Mouse (Mus musculus): ENCODE measurements at regions not wholly inside any gene's neighbourhood (a gene's known extent, or its start where the extent isn't known, plus 50 kb on each side); places are given as distances from the start of the nearest gene placed in this dataset.

DNA sequence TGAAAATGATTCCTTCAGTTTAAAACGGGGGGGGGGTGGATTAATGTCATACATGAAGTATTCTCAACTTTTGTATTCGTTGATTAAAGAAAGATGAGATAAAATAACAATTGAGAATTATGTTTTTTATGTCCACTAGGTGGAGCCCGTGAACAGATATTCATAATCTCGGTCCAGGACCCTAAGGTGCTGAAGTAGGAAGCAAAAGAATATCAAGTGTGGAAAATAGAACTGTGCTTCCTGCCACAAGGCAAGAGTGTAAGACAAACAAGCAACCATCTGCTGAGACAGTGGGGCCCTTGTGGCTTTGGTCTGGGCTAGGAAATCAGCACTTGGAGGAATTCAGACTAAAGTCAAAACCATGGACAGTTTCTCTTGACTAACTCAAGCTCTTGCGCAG is 50.9 kb upstream of the Kap start:
- Histone ChIP-seq H3K36me3 (no peaks in the 10 kb centered on the region), H3K9me3 (replicated peaks) (no peaks in the 10 kb centered on the region), H3K27ac (no peak overlapping the region), H3K4me1 (no peaks in the 10 kb centered on the region), H3K27me3 (ENCODE audit: low read depth, poor library complexity, severe bottlenecking) (no peaks in the 10 kb centered on the region), H3K4me3 (no peak overlapping the region)
- 35% methylated on average over 5 of the region's 5 CpGs for WGBS
- no peak for DNase-seq (ENCODE audit: low spot score)

DNA sequence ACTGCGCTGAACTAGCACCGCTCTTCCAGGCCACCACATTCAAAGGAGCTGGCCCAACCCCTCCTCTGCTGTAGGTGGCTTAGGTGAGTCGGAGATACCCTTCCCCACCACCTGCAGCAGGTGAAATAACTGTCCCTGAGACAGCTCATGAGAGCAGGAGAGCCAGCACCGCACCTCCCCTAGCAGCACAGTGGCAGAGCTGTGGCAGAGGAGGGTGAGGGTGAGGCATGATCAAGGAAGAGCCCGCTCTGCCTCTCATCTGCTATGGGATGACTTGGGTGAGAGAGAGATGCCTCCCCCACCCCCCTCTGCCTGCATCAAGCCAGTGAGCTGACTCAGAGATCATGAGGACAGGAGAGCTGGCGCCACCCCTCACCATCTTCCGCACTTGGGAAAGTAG is 81.1 kb upstream of the Kap start:
- 89% methylated on average over 7 of the region's 7 CpGs for WGBS
- H3K9me3 ChIP-seq (replicated peaks): no peaks in the 10 kb centered on the region

DNA sequence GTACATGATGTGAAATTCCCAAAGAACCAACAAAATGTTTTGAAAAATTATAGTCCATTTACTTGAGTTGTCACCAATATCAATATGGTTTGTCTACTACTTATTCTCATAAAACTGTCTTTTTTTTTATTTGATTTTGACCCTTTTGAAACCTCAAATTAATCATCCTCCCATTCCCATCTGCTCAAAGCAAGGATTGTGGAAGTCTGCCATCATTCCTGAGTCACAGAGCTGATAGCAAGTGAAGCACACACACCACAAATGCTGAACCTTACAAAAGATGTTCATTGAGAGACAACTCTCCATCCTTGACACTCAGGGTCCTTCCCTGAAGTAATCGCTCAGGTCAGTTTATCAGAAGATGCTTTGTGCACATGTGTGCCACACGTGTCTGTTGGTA is 82.1 kb upstream of the Kap start:
- no peak for DNase-seq (ENCODE audit: low spot score)
- 90% methylated on average over 2 of the region's 2 CpGs for WGBS

More for the DNA sequence above, 81.1 kb upstream of the Kap start:
- no peak for DNase-seq (ENCODE audit: low spot score)
- H3K27ac ChIP-seq: no peak overlapping the region
- H3K27me3 ChIP-seq (ENCODE audit: low read depth, poor library complexity, severe bottlenecking): no peaks in the 10 kb centered on the region
- no peaks in the 10 kb centered on the region for H3K36me3 ChIP-seq
- no peaks in the 10 kb centered on the region for H3K4me1 ChIP-seq
- no peak overlapping the region for H3K4me3 ChIP-seq

DNA sequence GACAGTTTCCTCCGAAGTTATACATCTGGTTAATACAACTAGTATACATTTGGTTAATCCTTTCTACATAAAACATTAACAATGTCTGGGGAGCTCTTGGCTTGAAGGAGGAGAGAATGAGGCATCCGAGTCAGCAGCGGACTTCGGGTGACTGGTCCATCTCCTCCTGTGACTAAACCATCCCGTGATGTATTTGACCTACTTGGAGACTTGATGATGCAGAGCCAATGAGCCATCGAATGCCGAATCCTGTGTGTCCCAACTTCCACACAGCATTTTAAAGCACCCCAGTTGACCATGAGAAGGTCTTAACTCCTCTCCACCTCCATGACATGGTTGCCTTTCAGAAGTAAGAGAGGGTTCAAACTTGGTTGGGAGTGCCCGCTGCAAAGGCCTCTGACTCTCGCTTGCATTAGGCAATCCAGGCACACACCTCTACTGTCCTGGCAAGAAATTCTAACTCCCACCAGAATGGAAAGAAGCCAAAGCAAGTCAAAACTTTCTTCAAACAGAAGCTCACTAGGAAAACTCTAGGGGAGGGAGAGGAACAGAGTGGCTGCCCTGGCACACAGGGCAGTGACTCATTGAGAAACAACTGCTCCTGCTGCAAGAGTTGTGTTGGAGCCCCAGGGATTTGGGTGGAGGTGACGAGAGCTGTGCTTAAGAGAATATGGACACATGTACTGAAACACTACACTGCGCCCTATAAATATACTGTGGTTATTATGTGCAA is 75.4 kb upstream of the Etv6 start:
- 82% methylated on average over 11 of the region's 11 CpGs for WGBS
- no peaks in the 10 kb centered on the region for H3K36me3 ChIP-seq
- DNase-seq (ENCODE audit: low spot score): no peak
- H3K4me1 ChIP-seq: no peaks in the 10 kb centered on the region
- no peak overlapping the region for H3K27ac ChIP-seq
- H3K27me3 ChIP-seq (ENCODE audit: low read depth, poor library complexity, severe bottlenecking): no peaks in the 10 kb centered on the region
- no peak overlapping the region for H3K4me3 ChIP-seq
- H3K9me3 ChIP-seq (replicated peaks): no peaks in the 10 kb centered on the region

More for the DNA sequence above, 82.1 kb upstream of the Kap start:
- Histone ChIP-seq H3K4me3 (no peak overlapping the region), H3K9me3 (replicated peaks) (no peaks in the 10 kb centered on the region), H3K36me3 (no peaks in the 10 kb centered on the region), H3K27me3 (ENCODE audit: low read depth, poor library complexity, severe bottlenecking) (no peaks in the 10 kb centered on the region), H3K27ac (no peak overlapping the region), H3K4me1 (no peaks in the 10 kb centered on the region)

DNA sequence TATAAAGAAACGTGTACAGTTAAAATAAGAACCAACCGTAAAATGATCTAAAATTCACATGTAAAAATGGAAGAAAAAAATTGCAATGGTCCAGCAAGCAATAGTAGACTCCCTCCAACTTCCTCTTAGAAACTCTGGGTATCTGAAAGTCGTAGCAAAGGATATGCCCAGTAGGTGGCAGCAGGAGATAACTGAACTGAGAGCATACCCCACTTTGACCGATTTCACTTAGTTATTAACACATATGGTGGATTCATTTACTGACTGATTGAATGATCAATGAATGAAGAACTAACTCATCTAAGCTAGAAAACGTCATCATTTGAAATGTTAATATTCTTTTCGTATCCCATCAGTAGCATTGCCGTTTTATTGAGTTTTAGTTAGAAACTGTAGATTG is 74.8 kb upstream of the Etv6 start:
- peak; percentile 61 for DNase-seq (ENCODE audit: low spot score)
- WGBS: 34% methylated on average over 7 of the region's 7 CpGs
- H3K9me3 ChIP-seq (replicated peaks): no peaks in the 10 kb centered on the region
- H3K27me3 ChIP-seq (ENCODE audit: low read depth, poor library complexity, severe bottlenecking): no peaks in the 10 kb centered on the region
- no peak overlapping the region for H3K27ac ChIP-seq
- no peak overlapping the region for H3K4me3 ChIP-seq
- H3K36me3 ChIP-seq: no peaks in the 10 kb centered on the region
- H3K4me1 ChIP-seq: no peaks in the 10 kb centered on the region

DNA sequence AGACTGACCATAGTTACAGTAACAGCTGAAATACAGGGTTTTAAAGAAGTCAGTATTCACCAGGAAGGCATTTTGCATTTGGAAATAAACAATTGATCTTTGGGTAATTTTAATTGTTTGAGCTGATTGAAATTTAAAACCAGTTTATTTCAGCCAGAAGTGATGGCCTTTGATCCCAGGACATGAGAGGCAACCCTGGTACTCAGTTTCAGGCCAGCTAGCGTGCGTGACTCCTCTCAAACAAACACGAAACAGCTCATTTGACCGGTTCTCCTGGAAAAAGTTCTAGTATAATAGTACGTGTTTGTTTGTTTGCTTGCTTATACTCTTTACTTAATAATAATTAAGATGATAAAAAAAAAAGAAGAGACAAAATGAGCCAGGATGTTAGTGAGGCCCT is 72.9 kb upstream of the Etv6 start:
- no peak for DNase-seq (ENCODE audit: low spot score)
- H3K9me3 ChIP-seq (replicated peaks): no peaks in the 10 kb centered on the region
- no peaks in the 10 kb centered on the region for H3K27me3 ChIP-seq (ENCODE audit: low read depth, poor library complexity, severe bottlenecking)
- H3K27ac ChIP-seq: no peak overlapping the region
- 65% methylated on average over 5 of the region's 5 CpGs for WGBS
- no peak overlapping the region for H3K4me3 ChIP-seq
- H3K36me3 ChIP-seq: no peaks in the 10 kb centered on the region
- H3K4me1 ChIP-seq: no peaks in the 10 kb centered on the region

DNA sequence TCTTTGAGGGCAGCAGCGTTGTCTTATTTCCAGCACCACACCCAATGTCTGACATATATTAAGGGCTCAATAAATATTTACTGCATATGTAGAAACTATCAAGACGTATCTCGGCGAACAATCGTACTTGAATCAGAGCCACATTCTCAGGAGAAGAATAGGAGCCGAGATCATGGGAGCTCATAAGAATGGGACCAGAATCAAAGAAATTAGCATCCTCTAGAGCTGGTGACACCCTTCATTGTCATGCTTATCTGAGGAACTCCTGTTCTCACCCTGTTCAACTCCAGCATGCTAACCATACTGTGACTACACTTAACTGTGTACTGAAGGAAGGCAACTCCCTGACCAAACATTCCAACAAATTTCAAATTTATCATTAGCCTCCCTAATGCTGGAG is 72.2 kb upstream of the Etv6 start:
- no peak for DNase-seq (ENCODE audit: low spot score)
- no peaks in the 10 kb centered on the region for H3K9me3 ChIP-seq (replicated peaks)

DNA sequence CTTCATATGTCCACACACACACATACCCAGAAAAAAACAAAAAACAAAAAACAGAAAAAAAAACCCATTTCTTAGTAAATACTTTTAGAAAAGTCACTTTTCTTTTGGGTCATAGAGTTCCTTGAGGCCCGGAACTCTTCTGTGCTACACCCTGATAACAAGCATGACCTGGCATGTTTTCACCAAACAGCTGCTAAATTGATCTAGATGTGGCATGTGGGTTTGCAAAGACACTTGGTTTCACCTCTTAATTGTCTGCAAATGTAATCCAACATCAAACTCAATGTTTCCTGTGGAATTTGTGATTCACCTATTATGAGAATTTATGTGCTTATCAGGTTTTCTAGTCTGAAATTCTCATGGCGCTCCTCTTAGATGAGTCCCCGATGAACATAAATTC is 68.2 kb upstream of the Etv6 start:
- H3K4me1 ChIP-seq: no peaks in the 10 kb centered on the region
- 89% methylated on average over 3 of the region's 3 CpGs for WGBS
- H3K4me3 ChIP-seq: no peak overlapping the region

More for the DNA sequence above, 72.2 kb upstream of the Etv6 start:
- Histone ChIP-seq H3K27ac (no peak overlapping the region), H3K4me1 (no peaks in the 10 kb centered on the region), H3K27me3 (ENCODE audit: low read depth, poor library complexity, severe bottlenecking) (no peaks in the 10 kb centered on the region), H3K4me3 (no peak overlapping the region), H3K36me3 (no peaks in the 10 kb centered on the region)
- WGBS: 91% methylated on average over 6 of the region's 6 CpGs

DNA sequence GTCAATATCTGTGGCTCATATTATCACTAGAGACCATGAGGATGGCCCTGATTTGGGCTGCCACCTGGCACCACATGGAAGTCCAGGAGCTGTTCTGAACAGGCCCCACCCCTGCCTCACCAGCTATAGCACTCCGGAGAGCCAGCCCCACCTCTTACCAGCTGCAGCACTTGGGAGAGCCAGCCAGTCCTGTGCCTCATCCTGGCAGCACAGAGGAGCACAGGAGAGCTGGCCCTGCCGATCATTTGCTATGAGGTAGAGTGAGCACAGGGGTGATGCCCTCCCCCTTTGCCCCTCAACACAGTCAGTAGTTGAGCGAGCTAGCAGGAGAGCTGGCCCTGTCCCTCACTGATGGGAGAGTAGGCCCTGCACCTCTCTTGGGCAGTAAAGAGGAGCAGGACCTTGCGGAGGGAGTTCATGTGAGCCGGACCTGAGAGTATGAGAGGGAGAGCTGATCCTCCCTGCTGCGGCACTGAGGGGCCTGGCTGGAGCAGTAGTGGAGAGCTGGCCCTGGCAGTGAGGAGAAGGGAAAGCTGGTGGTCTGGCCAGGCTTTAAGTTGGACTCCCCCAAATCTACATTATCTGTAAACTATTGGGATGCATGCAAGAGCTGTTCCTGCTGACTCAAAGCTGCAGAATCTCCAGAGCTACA is 63.3 kb upstream of the Etv6 start:
- no peak overlapping the region for H3K4me3 ChIP-seq
- no peaks in the 10 kb centered on the region for H3K4me1 ChIP-seq
- WGBS: 73% methylated on average over 6 of the region's 6 CpGs
- no peaks in the 10 kb centered on the region for H3K9me3 ChIP-seq (replicated peaks)
- no peak overlapping the region for H3K27ac ChIP-seq
- H3K36me3 ChIP-seq: no peaks in the 10 kb centered on the region
- DNase-seq (ENCODE audit: low spot score): no peak
- H3K27me3 ChIP-seq (ENCODE audit: low read depth, poor library complexity, severe bottlenecking): no peaks in the 10 kb centered on the region

More for the DNA sequence above, 68.2 kb upstream of the Etv6 start:
- Histone ChIP-seq H3K27ac (no peak overlapping the region), H3K9me3 (replicated peaks) (no peaks in the 10 kb centered on the region), H3K36me3 (no peaks in the 10 kb centered on the region), H3K27me3 (ENCODE audit: low read depth, poor library complexity, severe bottlenecking) (no peaks in the 10 kb centered on the region)
- no peak for DNase-seq (ENCODE audit: low spot score)

DNA sequence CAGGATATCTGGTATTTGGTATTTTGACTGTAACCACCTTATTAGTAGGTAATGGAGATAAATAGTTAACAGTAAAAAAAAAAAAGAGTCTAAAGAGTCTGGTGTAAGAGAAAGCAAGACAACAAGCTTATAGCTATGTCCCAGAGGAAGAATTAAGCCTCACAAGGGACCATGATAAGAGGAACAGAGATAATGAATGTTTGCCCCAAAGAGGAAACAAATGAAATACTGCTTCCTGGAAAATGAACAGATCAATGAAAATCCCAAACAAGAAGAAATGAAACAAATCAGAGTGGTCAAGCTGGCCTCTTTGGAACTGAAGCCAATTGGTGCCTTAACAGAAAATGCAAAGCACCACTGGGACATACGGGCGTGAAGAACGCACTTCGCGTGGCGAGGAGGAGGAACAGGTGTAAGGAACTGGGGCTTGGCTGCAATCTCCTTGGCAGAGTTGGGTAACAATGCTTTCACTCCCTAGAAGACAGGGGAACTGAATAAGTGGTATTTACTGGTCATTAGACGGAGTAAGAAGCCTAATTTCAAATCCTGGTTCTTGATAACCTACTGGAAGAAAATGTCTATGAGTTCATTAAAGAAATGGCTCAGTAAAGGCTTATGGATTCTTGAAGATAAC is 62.2 kb upstream of the Etv6 start:
- Histone ChIP-seq H3K4me1 (no peaks in the 10 kb centered on the region), H3K9me3 (replicated peaks) (no peaks in the 10 kb centered on the region), H3K4me3 (no peak overlapping the region), H3K36me3 (no peaks in the 10 kb centered on the region), H3K27me3 (ENCODE audit: low read depth, poor library complexity, severe bottlenecking) (no peaks in the 10 kb centered on the region), H3K27ac (no peak overlapping the region)
- DNase-seq (ENCODE audit: low spot score): no peak
- 90% methylated on average over 7 of the region's 7 CpGs for WGBS

DNA sequence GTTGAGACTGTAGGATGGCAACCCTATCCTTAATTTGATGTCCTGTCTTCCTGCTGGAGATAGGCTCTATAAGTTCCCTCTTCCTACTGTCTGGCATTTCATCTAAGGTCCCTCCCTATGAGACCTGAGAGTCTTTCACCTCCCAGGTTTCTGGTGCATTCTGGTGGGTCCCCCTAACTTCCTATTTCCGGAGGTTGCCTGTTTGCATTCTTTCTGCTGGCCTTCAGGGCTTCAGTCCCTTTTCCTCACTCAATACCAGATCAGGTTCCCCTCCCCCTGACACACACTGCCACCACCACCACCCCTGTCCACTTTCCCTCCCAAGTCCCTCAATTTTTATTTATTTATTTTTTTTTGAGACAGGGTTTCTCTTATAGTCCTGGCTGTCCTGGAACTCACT is 59.5 kb upstream of the Etv6 start:
- H3K9me3 ChIP-seq (replicated peaks): no peaks in the 10 kb centered on the region
- no peak for DNase-seq (ENCODE audit: low spot score)
- no peak overlapping the region for H3K4me3 ChIP-seq
- no peaks in the 10 kb centered on the region for H3K27me3 ChIP-seq (ENCODE audit: low read depth, poor library complexity, severe bottlenecking)
- no peak overlapping the region for H3K27ac ChIP-seq
- 94% methylated on average over 1 of the region's 1 CpGs for WGBS
- no peaks in the 10 kb centered on the region for H3K36me3 ChIP-seq
- H3K4me1 ChIP-seq: no peaks in the 10 kb centered on the region

DNA sequence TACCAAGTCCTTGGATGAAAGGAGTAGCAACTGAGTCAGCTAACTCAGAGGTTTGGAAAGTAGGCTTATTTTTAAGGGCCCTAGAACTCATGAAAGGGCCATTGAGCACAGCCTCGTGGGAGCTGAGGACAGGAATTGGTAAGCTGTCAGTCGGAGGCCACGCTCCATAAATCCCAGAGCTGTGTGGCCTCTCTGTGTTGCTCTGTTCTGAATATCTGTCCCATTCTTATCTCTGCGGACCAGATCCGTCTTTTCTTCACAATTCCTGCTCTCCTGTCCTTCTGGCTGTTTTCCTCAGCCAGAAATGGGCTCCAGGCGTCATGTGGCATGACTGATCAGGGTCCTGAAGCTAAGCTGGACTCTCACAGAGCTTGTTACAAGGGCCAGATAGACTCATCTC is 58.6 kb upstream of the Etv6 start:
- no peaks in the 10 kb centered on the region for H3K27me3 ChIP-seq (ENCODE audit: low read depth, poor library complexity, severe bottlenecking)
- H3K27ac ChIP-seq: no peak overlapping the region
- no peaks in the 10 kb centered on the region for H3K9me3 ChIP-seq (replicated peaks)
- WGBS: 63% methylated on average over 6 of the region's 6 CpGs
- no peaks in the 10 kb centered on the region for H3K4me1 ChIP-seq
- no peak overlapping the region for H3K4me3 ChIP-seq
- no peaks in the 10 kb centered on the region for H3K36me3 ChIP-seq
- no peak for DNase-seq (ENCODE audit: low spot score)

DNA sequence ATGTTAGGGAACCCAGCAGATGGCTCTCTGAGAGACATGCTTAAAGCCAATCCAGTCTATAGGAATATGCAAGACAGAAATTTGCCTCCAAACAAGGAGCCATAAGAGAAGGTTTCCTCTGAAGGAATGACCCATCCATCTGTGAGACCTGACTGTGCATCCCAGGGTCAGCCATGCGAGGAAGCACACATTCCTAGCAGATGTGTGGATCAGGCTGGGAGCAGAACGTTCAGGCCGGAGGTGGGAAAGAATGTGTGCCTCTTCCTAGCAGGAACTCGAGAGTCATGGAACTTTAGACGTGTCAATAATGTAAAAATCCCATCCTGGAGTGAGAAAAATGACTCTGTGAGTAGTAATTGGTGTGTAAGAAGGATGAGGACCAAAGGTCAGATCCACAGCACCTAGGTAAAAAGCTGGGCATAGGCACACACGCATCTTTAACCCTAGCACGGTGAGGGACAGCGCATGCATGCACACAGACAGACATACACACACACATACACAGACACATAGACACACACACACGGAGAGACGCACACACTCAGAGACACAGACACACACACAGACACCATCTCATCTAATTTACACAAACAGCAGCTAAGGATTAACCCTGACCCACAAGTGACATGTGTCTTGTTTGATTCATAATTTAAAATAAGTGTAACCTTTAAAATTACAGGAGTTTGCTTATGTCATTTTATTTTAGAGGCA is 51.5 kb upstream of the Etv6 start:
- H3K4me1 ChIP-seq: peaks cover 13% of the 10 kb centered on the region
- no peak overlapping the region for H3K4me3 ChIP-seq
- WGBS: 79% methylated on average over 10 of the region's 10 CpGs
- no peaks in the 10 kb centered on the region for H3K27me3 ChIP-seq (ENCODE audit: low read depth, poor library complexity, severe bottlenecking)
- DNase-seq (ENCODE audit: low spot score): no peak
- no peaks in the 10 kb centered on the region for H3K9me3 ChIP-seq (replicated peaks)
- H3K36me3 ChIP-seq: no peaks in the 10 kb centered on the region
- no peak overlapping the region for H3K27ac ChIP-seq
